Mouse (Mus musculus) adrenal gland (tissue): Measurements from ENCODE around the gene Ear14.
"Not testable (repeated sequence)": the region's sequence is repeated elsewhere in the genome, so short reads cannot be mapped to it uniquely, and the experiment has no call there.

Source experiments
- intact Hi-C: fragments of 180-260 bp; cut with DNase I; formaldehyde crosslinking; loops from one replicate; pipeline ENCODE4 v1.15.1; 2025
- long read RNA-seq, 2 experiments: library from polyadenylated mRNA; unstranded; transcript quantifications; one replicate each; pipeline ENCODE4 v2.0.0; 2020; ENCODE audit warnings: borderline replicate concordance in 1 of 2; ENCODE audit not compliant: insufficient replicate concordance in 1 of 2

The Ear14 gene
- long read RNA-seq, experiment 1, result 0 reads
- long read RNA-seq, experiment 2, result 0 reads

- intact Hi-C loops, result no loop called here
These were observed at the start of gene Ear14 for GRCm38 (mm10) chr14:51203115-51203514. Gene Ear14 (plus strand): TSS chr14:51203391.

DNA sequence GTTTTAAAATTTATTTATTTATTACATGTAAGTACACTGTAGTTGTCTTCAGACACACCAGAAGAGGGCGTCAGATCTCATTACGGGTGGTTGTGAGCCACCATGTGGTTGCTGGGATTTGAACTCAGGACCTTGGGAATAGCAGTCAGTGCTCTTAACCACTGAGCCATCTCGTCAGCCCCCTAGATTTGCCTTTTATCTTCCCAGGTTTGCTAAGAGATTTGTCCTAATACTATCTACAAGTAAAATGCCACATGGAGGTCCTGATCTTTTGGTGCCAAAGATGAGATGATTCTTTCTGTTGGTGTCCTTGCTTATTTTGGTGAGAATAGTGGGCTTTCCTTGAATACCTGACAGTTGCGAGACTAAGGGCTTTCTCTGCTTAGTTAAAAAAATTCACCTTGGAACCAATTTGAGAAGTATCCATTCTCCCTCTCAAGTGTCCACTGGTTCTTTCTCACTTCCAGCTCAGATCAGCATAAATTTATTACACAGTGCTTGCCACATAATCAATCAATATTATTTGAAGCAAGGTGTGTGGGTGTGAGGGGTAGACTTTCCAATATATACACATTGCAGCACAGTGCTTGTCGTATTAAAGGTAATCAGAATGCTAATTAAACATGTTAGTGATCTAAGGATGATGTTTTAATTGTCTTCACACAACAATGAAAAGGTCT lies 47.0 kb upstream of the Ear14 start:
- intact Hi-C loops, result no loop called here

DNA sequence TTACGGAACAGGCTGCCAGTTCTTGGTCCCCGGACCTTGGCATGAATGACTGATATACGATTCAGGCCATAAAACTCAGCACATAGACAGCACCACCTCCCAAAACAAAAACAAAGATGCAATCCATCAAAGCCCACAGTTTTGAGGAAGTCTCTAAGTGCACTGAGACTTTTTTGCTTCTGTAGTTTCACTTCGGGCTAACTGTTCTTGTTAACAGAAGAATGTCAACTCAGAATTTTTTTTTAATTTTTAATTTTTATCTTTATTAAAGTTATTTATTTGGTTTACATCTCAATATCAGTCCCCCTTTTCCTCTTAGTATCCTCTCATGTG lies 46.5 kb upstream of the Ear14 start:
- intact Hi-C loops, result no loop called here

DNA sequence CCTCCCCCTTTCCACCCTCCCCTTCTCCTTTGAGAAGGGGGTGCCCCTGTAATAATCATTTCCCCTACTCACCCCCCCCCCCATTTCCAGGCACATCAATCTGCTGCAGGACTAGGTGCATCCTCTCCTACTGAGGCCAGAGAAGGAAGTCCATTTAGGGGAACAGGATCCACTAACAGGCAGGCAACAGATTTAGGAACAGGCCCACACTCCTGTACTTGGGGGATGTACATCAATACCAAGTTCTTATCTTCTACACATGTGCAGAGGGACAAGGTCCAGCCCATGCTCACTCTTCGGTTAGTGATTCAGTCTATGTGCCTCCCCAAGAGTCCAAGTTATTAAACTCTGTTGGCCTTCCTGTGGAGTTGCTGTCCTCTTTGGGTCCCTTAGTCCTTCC lies 46.1 kb upstream of the Ear14 start:
- intact Hi-C loops, result no loop called here

- intact Hi-C loops, result not testable (repeated sequence)
These were observed 41.2 kb upstream of the Ear14 start, which contains the start of gene Rnase2b for GRCm38 (mm10) chr14:51161976-51162375. Gene Rnase2b (plus strand): TSS chr14:51162260.

GRCm38 (mm10) chr14:51163323-51163722 lies 39.9 kb upstream of the Ear14 start:
- intact Hi-C loops, result not testable (repeated sequence)

DNA sequence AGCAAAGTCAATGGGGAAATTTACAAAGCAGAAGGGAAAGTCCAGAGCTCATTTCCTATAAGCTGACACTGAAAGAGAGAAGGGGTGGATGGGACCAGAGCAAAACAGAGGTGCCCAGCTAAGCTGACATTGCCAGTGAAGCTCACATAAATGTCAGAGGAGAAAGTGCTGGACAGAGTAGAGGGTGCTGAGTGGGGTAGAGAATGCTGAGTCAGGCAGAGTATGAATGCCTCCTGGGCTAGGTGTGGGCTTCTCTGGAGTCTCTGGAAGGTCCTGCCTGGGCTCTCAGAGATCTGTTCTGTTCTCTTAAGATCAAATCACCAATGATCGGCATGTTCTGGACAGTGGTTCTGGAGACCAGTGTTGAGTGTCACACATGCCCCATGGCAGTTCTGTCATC lies 37.8 kb upstream of the Ear14 start:
- intact Hi-C loops, result no loop called here

- intact Hi-C loops, result no loop called here
These were observed 37.1 kb upstream of the Ear14 start for GRCm38 (mm10) chr14:51166068-51166467.

DNA sequence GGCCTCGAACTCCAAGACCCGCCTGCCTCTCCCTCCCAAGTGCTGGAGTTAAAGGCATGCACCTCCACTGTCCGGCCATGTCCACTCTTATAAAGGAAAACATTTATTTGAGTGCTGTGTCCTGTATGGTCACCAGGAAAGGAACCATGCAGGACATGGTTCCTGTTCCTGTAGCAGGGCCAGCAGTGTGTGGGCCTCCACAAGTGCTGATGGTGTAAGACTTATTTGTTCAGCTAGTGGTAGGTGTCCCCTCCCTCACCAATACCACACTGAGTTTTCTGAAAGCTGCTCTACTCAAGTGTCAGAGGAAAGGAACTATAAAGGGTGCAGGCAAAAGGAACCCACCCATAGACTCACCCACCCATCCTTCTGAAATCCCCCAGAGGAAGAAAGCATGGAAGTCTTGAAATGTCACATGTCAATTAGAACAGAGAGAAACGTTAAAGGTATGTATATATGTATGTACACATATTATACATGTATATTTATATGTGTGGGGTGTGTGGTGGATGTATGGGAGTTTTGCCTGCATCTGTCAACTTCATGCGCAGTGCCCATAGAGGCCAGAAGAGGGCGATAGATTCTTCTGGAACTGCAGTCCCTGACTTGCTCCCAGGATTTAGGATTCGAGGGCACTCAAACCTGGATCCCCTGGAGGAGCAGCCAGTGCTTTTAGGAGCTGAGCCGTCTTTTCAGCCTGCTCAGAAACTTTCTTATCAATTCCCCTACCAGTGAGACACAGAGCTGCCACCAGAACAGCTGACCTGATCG lies 30.9 kb upstream of the Ear14 start:
- intact Hi-C loops, result loop anchor here (2.0 to 5.0 kb wide), 3 partner anchors 69 to 175 kb away; no protein-coding TSS in a partner anchor

DNA sequence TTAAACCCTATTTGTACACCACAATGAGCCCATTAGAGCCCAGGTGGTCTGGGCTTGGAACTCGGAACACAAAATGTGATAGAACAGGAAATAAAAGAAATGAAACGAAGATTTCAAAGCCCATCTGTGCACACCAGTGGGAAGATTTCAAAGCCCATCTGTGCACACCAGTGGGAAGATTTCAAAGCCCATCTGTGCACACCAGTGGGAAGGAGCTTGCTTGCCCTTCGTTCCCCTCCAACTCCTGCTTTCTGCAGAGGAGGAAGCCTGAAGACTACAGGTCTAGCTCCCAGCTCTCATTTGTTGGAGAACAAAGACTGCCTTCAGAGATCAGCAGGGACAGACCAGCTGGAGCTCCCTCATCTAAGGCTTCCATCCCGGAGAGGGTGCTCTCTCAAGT lies 30.2 kb upstream of the Ear14 start:
- intact Hi-C loops, result loop anchor here (2.0 to 5.0 kb wide), 3 partner anchors 68 to 174 kb away; no protein-coding TSS in a partner anchor

DNA sequence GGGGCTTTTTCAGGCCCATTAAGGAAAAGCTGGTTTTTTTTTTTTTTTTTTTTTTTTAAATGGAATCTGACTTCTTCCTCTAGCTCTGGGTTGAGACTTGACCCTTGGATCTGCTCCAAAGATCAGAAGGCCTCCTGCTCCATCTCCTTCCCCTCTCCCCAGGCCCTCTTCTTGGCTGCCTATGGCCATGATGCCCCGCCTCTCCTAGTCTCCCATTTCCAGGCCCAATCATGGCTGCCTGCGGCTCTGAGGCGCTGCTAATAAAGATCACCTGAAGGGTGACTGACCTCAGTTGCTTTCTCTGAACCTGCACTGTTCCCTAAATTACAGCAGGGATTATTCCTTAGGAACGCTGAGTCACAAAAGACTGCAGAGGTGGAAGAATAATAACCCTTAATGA lies 29.3 kb upstream of the Ear14 start:
- intact Hi-C loops, result loop anchor here (2.0 to 5.0 kb wide), 3 partner anchors 67 to 173 kb away; no protein-coding TSS in a partner anchor

DNA sequence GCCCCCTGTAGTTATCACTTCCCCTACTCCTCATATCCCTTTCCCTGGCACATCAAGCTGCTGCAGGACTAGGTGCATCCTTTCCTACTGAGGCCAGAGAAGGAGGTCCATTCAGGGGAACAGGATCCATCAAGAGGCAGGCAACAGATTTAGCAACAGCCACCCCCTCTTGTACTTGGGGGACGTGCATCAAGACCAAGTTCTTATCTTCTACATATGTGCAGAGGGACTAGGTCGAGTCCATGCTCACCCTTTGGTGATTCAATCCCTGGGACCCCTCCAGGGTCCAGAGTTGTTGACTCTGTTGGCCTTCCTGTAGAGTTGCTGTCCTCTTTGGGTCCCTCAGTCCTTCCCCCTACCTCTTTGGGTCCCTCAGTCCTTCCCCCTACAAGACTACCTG lies 22.1 kb upstream of the Ear14 start:
- intact Hi-C loops, result not testable (repeated sequence)

DNA sequence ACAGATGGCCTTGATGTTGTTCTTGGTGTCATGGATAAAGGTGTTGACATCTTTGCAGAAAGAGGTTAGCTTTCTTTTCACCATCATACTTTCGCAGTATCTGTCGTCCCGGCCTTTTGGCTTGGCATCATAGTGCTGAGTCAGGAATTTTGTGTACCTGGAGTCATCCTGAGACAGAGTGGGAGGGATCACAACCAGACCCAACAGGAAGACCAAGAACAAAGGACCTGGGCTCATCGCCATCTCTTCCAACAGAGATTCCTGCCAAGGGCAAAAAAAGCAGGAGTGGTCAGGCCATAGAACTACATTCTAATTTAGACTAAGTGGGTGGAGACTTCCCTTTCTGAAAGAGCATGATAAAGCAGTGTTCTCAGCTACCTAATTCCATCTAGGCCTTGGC lies 7.5 kb upstream of the Ear14 start:
- intact Hi-C loops, result no loop called here

DNA sequence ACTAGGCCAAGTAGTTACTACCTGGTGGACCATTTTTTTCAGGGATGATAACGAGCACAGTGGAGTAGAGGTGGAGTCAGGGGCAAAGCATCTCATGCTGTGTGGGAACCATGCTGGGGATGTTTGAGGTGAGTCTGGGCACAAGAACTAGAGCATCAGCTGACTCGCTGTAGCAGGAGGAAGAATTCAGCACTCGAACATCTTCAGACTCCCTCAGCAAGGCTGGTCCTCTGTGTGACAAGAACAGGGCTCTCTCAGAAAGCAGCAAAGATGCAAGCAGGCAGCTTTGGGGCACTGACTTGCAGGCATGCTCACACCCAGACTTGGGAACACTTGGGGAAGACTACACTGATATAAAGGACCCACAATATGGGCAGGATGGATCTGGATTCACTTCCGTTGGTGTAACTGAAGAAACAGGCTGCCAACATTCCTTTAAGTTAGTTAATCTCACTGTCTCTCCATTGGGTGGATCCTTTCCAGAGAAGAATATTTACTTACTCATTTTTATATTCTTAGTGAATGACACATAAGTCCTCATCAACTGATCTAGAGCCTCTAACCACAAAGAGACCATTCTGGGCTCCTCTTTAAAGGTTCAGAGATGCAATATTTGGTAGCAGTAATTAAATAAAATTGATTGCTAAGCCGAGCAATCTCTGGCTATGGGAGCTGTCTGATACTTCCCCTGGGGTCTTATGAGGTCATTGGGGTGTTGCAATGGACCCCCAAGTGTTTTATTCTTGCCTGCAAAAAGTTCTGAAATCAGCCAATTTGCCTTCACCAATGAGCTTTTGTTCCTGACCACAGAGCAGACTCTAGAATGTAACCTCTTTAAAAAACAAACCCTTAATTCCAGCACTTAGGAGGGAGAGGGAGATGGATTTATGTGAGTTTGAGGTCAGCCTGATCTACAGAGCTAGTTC lies 3.8 kb upstream of the Ear14 start, which contains the start of gene Ang2:
Gene Ang2 (minus strand): TSS at position 51 of the 926 bp plus-strand sequence.
- intact Hi-C loops, result no loop called here

DNA sequence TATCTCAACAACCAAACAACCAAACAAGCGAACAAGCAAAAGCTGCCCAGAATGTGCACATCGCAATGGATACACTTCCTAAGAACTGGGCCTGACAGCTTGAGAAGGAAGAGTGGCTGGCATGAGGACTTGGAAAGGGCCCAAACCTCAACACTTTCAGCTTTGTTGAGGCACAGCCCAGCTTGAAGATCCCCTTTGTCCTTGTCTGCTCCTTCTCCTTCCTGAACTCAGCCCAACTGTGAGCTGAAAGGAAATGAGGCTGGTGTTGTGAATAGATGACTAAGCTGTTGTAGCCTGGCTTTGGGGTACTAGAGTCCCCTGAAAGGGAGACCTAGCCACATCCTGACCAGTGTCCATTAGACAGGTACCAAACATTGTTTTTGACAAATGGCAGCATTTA lies 3.1 kb upstream of the Ear14 start:
- intact Hi-C loops, result no loop called here

- intact Hi-C loops, result no loop called here
These were observed 2.7 kb upstream of the Ear14 start for GRCm38 (mm10) chr14:51200466-51200865.

DNA sequence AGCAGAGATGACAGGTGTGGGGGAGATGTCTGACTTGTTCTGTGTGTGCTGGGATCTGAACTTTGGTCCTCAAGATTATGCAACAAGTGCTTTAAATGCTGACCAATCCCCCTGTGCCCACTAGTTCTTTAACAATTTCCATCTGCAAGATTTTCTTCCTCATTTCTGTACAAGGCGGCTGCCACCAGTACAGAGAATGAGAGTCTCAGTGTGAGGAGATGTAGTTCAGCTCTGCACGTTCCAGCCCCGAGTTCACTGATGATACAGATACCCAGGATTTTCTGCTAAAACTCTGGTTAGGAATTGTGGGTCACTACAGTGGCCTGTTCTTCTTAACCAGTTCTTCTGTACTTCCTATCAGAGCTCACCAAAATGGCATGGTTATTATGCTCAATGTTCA lies 16.9 kb downstream of the Ear14 start:
- intact Hi-C loops, result not testable (repeated sequence)

GRCm38 (mm10) chr14:51229657-51230056 lies 26.5 kb downstream of the Ear14 start:
- intact Hi-C loops, result not testable (repeated sequence)

DNA sequence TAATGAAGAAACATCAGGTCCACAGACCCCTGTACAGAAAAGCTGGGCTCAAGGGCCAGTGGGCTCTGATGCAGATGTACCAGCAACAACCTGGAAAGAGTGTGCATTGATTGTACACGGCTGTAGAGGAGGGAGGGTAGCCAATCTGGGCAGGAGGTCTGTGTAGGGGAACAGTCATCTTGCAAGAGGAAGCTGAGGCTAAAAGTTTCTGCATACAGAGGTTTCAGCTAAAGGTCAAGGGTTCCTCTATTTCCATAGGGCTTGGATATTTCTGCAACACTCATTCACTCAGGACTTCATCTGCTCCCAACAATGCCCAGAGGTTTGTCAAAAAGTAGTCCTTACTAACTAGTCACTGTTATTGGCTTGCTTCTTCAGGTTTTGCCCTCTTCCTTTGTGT lies 34.3 kb downstream of the Ear14 start:
- intact Hi-C loops, result not testable (repeated sequence)

- intact Hi-C loops, result loop anchor here (2.0 to 5.0 kb wide), 2 partner anchors 68 to 139 kb away; no protein-coding TSS in a partner anchor
These were observed 37.7 kb downstream of the Ear14 start for GRCm38 (mm10) chr14:51240899-51241298.

DNA sequence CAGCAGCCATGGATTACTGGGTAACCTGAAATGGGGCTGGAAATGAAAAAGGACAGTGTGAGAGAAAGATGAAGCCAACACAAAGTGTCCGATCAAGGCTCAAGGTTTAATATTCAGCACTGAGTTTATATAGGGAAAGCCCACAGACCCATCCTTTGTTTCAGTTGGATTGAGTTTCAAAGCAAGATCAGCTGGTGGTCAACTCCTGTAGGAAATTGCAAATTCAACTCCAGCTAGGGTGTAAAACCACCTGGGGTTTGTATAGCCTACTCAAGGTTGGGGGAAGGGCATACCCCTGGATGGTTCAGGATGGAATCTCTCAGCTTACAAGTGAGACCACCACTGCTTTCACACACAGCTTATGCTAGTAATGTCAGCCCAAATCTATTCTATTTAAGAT lies 44.5 kb downstream of the Ear14 start:
- intact Hi-C loops, result no loop called here
